Mouse (Mus musculus) splenic B cell, adult 2 months (primary cell): ENCODE data around the gene Dnali1.

Experiments used
- DNase-seq: peaks from one replicate; pipeline ENCODE4 v3.0.0-alpha.2; 2011; ENCODE audit warnings: low read depth, low spot score
- H3K27me3 ChIP-seq: 2 replicates; pipeline ENCODE4 v1.6.1; 2012; ENCODE audit warnings: mild to moderate bottlenecking, low read length, moderate library complexity, mixed read lengths; ENCODE audit not compliant: control insufficient read depth, poor library complexity, insufficient read depth, severe bottlenecking
- H3K36me3 ChIP-seq: 2 replicates; pipeline ENCODE4 v1.6.1; 2012; ENCODE audit warnings: mild to moderate bottlenecking, low read length, moderate library complexity, mixed read lengths; ENCODE audit not compliant: control insufficient read depth, poor library complexity, insufficient read depth, severe bottlenecking

The Dnali1 gene

DNA sequence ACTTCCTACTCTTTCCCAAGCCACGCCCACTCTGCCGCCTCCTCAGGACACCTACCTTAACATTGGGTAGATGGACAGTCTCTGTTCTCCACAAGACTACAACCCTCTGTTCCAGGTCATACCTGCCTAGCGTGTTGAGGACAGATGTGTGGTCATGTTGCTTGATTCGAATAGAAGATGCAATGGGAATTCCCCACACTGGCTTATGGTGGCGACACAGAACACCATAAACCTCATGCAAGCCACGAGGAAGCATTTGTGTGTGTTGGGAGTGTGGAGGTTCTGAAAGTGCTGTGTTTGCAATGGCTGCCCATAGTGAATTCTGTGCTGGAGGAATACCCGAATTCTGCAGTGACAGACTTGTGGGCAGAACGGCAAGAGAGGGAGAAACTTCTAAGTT, 1.7 kb downstream of the Dnali1 start:
- DNase-seq, result no peak
- Histone ChIP-seq H3K36me3 (no peaks in the 10 kb centered on the region; the same call in 1 of the 2 replicates), H3K27me3 (no peaks in the 10 kb centered on the region)

DNA sequence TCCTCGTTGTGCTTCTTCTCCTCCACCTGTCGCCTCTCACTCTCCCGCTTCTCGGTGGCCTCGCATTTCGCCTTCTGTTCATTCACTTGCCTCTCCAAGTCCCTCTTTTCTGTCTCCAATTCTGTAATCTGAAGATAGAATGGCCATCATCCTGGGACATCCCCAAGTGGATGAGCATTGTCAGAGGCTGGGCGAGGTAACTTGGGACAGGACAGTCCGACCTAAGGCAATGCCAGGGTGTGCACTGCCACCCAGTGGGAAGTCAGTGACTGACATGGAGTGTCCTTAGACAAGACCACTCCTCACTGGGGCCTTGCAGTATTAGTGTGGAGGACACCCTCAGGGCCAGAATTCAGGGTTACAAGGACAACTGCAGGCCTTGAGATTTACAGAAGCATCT, 6.5 kb downstream of the Dnali1 start:
- peak; percentile 65 for DNase-seq
- Histone ChIP-seq H3K36me3 (no peaks in the 10 kb centered on the region), H3K27me3 (no peaks in the 10 kb centered on the region)

DNA sequence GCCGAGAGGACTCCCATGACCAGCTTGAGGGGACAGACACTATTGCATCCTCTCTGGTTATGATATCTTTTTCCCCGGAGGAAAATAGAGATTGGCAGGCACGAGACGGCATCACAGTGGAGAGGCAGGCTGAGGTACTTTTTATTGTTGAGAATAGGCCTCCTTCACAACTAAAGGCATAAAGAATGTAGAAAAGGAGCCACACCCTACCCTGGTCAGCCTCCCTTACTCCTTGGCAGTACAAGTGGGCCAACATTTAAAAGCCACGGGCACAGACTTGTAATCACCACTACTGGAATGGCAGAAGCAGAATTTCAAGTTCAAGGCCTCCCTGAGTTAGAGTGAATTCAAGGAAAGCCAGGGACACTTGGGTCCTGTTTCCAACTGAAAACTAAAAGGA, 7.5 kb downstream of the Dnali1 start:
- no peaks in the 10 kb centered on the region for H3K27me3 ChIP-seq
- DNase-seq, result no peak
- H3K36me3 ChIP-seq, result peaks cover 3% of the 10 kb centered on the region; the same call in 1 of the 2 replicates

DNA sequence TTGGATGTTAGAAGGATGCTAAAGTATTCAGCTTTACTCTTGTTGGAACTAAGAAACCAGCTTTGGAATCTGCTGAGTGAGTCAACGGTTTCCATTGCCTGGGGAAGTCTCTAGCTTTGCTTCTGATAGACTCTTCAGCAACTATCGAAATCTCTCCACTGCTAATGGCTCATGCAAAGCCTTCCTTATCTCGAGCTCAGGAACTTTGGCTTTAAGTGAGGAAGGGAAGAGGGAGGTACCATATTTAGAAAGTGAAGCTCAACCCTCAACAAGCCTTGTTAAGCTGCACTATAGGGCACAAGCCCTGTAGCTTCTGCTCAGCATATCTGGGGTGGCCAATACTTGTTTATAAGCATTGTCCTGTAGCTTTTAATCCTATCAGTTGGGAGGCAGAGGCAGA, 8.2 kb downstream of the Dnali1 start:
- Histone ChIP-seq H3K27me3 (no peaks in the 10 kb centered on the region), H3K36me3 (peaks cover 7% of the 10 kb centered on the region)
- no peak for DNase-seq

DNA sequence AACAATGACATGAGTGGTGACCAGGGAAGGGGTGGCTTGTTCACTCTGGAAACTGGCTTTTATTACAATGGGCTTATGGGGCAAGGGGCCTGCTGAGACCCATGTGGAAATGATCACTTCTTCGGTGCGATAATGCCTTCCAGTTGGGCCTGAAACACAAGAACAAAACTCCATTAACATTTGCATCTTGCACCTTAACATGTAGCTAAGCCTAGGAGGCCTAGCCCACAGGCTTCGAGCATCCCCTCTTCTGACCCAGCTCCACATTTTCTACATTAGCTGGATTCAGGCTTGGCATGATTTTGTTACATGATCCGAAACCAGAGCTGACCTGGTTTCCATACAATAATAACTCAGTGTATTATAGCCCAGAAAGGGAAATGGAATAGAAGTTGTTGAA, 9.0 kb downstream of the Dnali1 start:
- H3K27me3 ChIP-seq, result no peaks in the 10 kb centered on the region
- no peak for DNase-seq
- peaks cover 10% of the 10 kb centered on the region for H3K36me3 ChIP-seq

DNA sequence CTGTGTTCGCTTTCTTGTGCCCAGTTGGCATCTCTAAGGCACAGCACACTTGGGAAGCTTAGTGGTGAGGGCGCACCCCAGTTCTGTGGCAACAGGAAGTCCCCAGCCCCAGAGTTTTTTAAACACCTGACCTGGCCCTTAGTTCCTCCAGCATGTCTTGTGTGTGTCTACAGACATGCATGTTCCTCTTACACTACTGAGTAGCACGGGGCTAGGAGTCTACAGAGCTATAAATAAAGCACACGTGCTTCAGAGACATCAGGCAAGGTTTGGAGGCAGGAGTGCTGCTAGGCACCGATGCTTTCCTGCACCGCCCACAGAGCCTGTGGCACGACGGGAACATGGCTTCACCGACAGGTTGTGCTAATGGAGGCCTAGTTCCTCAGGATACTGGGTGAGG, 10.1 kb downstream of the Dnali1 start:
- H3K36me3 ChIP-seq, result peaks cover 10% of the 10 kb centered on the region
- no peaks in the 10 kb centered on the region for H3K27me3 ChIP-seq
- DNase-seq, result peak; percentile 53

DNA sequence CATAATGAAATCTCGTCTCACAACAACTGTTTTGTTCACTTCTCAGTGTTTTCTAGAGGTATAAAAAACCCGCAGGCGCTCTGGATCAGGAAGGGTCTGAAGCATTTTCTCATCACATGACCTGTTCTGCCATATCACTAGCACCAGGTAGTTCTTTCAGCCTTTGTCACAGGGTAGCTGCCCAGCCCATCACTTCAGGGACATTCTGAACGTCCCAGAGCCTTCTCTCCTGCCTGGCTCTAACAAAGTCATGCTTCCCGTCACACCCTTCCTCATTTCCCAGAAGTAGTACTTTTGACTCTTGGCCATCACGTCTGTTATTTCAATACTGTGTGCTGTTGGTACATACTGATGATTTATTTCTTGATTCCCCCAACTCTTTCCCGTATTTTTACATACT, 21.0 kb downstream of the Dnali1 start:
- Histone ChIP-seq H3K27me3 (no peaks in the 10 kb centered on the region), H3K36me3 (peaks cover 14% of the 10 kb centered on the region)
- DNase-seq, result no peak

DNA sequence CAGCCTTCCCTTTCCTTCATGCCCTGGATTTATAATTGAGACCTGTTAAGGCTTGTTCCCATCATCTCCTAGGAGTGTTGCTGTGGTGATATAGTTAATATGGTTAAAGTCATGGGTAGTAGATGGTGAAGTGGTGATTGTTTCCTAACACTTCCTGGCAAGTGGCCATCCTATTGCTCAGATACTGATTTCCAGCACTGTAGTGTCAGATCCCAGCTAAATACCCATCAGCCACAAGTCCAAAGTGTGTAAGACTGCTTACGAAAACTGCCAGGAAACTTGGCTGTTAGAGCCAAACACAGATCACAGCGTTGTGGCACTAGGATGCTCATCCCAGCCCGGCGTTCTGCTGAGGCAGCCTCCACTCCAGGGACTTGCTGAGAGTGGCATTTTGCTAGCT, 31.2 kb downstream of the Dnali1 start:
- Histone ChIP-seq H3K27me3 (no peaks in the 10 kb centered on the region), H3K36me3 (peaks cover 11% of the 10 kb centered on the region)
- no peak for DNase-seq

DNA sequence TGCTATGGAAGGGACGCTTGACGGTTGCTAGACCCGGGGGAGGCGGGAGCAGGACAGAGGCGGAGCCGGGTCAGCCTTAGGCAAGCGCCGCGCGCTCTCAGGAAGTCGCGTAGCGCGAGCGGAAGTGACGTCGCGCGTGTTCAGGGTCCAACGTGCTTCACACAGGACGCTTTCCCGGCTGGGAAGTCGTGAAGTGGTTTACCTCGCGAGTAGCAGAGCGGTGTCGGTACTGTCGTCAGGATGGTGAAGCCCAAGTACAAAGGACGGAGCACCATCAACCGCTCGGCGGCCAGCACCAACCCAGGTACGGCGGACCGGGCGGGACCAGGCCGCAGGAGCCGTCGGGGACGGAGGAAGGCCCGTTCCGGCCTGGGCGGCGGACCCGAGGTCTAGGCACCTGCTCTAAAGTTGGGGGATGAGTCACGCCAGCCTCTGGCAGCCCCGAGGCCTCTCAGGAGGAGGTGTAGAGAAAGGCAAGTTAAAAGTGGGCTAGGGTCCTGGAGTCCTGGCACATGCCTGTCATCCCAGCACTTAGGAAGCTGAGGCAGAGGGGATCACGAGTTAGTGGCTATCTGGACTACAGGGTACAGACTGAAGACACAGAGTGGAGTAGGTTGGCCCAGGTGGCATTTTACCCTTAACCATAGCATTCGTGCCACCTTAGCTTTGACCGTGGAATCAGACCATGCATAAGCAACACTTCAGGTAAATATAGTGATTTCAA, 35.5 kb downstream of the Dnali1 start:
- DNase-seq, result peak; percentile 94
- no peaks in the 10 kb centered on the region for H3K36me3 ChIP-seq
- no peaks in the 10 kb centered on the region for H3K27me3 ChIP-seq

DNA sequence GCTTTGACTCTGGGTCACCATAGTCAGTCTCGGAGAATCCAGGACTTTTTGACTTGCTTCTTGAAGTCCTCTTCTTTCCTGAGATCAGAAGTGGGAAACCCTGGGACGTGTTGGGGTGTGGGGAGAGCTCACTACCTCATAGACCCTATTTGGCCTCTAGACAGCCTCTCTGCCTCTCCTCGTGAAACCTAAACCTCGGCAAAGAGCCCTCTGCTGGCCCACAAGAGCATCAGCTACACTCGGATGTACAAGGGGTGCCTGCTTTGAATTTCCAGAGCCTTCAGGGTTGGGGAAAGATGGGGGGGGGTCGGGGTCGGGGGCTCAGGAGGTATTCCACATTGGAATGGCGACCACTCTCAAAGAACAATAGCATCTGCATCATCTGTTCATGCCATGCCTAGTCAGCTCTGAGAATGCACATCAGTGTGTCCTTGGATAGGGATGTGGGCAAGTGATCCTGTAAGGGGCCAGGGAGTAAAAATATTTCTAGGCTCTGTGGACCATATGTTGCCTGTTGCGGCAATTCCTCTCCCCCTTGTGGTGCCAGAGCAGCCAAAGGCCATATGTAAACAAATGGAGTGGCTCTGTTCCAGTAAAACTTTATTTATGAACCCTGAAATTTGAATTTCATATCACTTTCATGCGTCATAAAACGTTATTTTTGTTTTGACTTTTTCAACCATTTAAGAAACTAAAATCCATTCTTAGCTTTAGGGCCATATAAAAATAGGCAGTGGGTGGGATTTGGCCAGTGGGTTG, 44.5 kb downstream of the Dnali1 start:
- Histone ChIP-seq H3K36me3 (no peaks in the 10 kb centered on the region), H3K27me3 (no peaks in the 10 kb centered on the region)
- peak; percentile 10 for DNase-seq

DNA sequence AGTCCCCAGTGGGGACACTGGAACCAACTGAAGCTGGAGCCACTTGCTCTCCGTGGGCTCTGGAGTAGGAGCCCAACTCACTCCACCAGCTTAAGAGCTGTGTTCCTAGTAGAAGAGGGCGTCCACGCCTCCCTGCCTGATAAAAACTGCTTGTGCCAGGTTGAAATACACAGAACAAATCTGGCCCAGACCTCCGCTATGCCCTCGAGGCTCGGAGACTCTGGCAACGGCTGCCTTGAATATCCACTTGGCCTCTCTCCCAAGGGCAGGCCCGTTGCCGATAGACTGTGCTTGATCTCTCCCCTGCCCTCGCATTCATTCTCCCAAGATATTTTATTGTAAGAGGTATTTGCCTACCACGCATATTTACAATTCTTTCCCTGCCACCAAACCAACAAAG, 48.1 kb downstream of the Dnali1 start:
- DNase-seq, result no peak
- no peaks in the 10 kb centered on the region for H3K36me3 ChIP-seq
- no peaks in the 10 kb centered on the region for H3K27me3 ChIP-seq

DNA sequence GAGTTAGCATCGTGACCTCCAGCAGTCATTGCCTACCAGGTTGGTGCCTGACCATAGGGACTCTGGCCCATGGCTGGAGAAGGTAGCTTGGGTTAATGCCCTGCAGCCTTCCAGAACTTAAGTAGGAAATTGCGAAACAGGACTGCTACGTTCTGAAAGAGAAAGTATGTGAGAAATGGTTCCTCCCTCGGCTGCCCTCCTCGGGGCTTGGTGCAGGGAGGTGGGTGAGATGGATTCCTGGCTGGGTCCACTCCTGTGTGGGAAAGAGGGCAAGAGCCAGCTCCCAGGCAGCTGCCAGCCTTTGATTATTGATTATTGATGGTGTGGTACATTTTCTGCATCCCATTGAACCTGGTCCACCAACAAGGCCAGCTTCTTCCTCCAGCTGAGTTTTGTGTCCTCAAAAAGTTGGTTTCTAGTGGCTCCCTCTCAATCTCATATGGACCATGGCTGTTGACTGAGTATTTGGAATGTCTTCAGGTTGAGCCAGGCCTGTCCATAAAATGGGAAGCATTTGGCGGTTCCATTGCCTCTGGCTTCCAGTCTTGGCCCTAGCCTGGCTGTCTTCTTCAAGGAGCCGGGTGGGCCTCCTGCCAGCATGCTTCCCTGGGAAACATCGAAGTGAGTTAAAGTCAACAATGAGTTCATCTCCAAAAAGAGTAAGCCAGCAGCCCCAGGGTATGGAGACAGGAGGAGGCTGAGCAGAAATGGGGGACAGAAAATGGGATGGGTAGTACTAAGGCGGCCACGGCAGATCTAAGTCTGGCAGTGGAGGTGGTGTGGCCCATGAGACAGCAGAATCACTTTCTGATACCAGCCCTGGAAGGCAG, 49.5 kb downstream of the Dnali1 start, which contains the start of gene Gnl2:
Gnl2 (plus strand) TSS at position 780 of the 830 bp plus-strand sequence.
- Histone ChIP-seq H3K27me3 (no peaks in the 10 kb centered on the region), H3K36me3 (no peaks in the 10 kb centered on the region)
- DNase-seq, result no peak

DNA sequence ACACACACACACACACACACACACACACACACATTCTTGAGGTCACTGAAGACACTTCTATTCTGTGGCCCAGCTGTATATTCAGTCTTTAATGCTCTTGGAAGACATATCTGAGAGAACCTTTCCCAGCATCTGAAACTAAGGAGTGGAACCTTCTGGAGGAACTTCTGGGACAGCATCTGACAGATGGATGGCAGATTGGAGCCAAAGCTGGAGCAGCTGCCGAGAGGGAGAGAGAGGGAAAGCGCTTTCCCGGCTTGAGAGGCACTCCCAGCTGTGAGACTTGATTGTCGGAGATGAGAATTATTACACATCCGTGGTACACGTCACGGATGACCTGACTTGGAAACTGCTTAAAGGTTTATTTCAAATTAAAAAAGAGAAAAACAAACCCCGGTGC, 56.8 kb downstream of the Dnali1 start:
- H3K27me3 ChIP-seq, result no peaks in the 10 kb centered on the region
- no peaks in the 10 kb centered on the region for H3K36me3 ChIP-seq
- no peak for DNase-seq

DNA sequence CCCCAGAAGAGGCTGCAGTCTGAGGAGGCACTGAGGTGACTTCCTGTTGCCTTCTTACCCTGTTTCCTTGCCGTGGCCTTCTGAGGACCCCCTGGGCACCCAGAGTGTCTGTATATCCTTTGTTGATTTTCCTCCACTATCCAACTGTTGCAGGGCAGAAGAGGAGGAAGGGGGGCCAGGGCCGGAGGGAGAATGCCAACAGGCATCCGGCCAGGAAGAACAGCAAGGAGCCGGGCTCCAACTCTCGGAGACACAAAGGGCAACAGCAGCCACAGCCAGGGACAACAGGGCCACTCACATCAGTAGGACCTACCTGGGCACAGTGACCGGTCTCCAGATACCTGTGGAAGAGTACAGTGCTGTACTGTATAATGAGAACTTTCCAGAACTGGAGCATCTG, 57.3 kb downstream of the Dnali1 start:
- Histone ChIP-seq H3K36me3 (no peaks in the 10 kb centered on the region), H3K27me3 (no peaks in the 10 kb centered on the region)
- DNase-seq, result no peak

DNA sequence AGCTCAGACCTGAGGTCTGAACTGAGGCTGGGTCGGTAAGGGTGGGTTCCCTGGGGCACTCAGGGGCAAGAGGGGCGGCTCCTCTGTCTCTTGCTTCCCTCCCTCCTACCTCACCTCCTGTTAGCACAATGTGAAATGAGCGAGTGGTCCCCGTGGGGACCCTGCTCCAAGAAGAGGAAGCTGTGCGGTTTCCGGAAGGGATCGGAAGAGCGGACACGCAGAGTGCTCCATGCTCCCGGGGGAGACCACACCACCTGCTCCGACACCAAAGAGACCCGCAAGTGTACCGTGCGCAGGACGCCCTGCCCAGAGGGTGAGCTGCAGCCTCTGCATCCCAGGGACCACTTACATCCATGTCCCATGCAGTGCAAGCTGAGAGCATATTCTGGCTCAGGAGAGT, 58.0 kb downstream of the Dnali1 start:
- H3K36me3 ChIP-seq, result no peaks in the 10 kb centered on the region
- H3K27me3 ChIP-seq, result no peaks in the 10 kb centered on the region
- no peak for DNase-seq
